Mouse (Mus musculus): ENCODE results near the gene Gns.
A peak's percentile ranks its signal among the peaks of the same experiment; 100 is the strongest.

Gene Gns

GRCm38 (mm10) chr10:121367271-121367670 is 2.4 kb downstream of the Gns start:
- DNase-seq, result no peak

- DNase-seq, result peak; percentile 30 to 54
These were observed 2.9 kb downstream of the Gns start for GRCm38 (mm10) chr10:121367780-121368179.

- peak; percentile 27 to 48 for DNase-seq
These were observed 4.0 kb downstream of the Gns start for GRCm38 (mm10) chr10:121368783-121369465.

- peak; percentile 29 to 64 for DNase-seq
These were observed 5.9 kb downstream of the Gns start for GRCm38 (mm10) chr10:121370777-121371176.

- no peak for DNase-seq
These were observed 9.1 kb downstream of the Gns start for GRCm38 (mm10) chr10:121374013-121374412.

GRCm38 (mm10) chr10:121374693-121375620 is 10.1 kb downstream of the Gns start:
- DNase-seq, result peak in 1 of 2 experiments; percentile 20

- DNase-seq, result no peak
These were observed 11.0 kb downstream of the Gns start for GRCm38 (mm10) chr10:121375649-121376493.

- DNase-seq, result peak; percentile 14 to 33
These were observed 11.8 kb downstream of the Gns start for GRCm38 (mm10) chr10:121376530-121377271.

- peak in 1 of 2 experiments; percentile 27 for DNase-seq
These were observed 14.5 kb downstream of the Gns start for GRCm38 (mm10) chr10:121379387-121379786.

GRCm38 (mm10) chr10:121381280-121381679 is 16.4 kb downstream of the Gns start:
- DNase-seq, result no peak

- peak; percentile 64 to 69 for DNase-seq
These were observed 19.8 kb downstream of the Gns start for GRCm38 (mm10) chr10:121384710-121385109.

GRCm38 (mm10) chr10:121385695-121386094 is 20.8 kb downstream of the Gns start:
- no peak for DNase-seq

GRCm38 (mm10) chr10:121386347-121386746 is 21.5 kb downstream of the Gns start:
- DNase-seq, result no peak

- no peak for DNase-seq
These were observed 25.7 kb downstream of the Gns start for GRCm38 (mm10) chr10:121390602-121391001.

GRCm38 (mm10) chr10:121391901-121392300 is 27.0 kb downstream of the Gns start:
- DNase-seq, result no peak

- no peak for DNase-seq
These were observed 29.4 kb downstream of the Gns start for GRCm38 (mm10) chr10:121394270-121394669.

GRCm38 (mm10) chr10:121394789-121395325 is 30.0 kb downstream of the Gns start:
- DNase-seq, result peak; percentile 11 to 35

GRCm38 (mm10) chr10:121395542-121396176 is 30.8 kb downstream of the Gns start:
- DNase-seq, result peak; percentile 29 to 60

- DNase-seq, result no peak
These were observed 33.7 kb downstream of the Gns start for GRCm38 (mm10) chr10:121398599-121398998.

GRCm38 (mm10) chr10:121401005-121401404 is 36.1 kb downstream of the Gns start:
- peak in 1 of 2 experiments; percentile 21 for DNase-seq

- no peak for DNase-seq
These were observed 38.2 kb downstream of the Gns start for GRCm38 (mm10) chr10:121403104-121403503.
